ENCODE assay signal across 12 mouse cellular contexts in genomic region chr1:84359611-84360500, GRCm38 (mm10). TPM values are rescaled to one million over a fixed set of nuclear protein-coding genes. Genes with fewer than 3 reads are reported as not detected.
A peak's percentile ranks its signal among the peaks of the same experiment; 100 is the strongest.
DNase-seq lines count a peak whose midpoint lies in the region.
"Had no signal": no experiment of that assay in that cellular context is flagged by ENCODE, and none has a peak within 500 bp of the region (broad histone marks: within the 10 kb centered on the region; RNA-seq: fewer than 3 reads in every experiment).

No protein-coding gene starts in this region.

- peak; percentile 98 for DNase-seq in 3T3-L1 (ENCODE audit: low read depth, low spot score)
- peak; percentile 90 for DNase-seq in adipocyte (ENCODE audit: low spot score)
- DNase-seq in cerebellum, postnatal 10 days: peak; percentile 17 to 30
- peak; percentile 22 to 25 for DNase-seq in heart, postnatal 10 days
- no peak for DNase-seq in frontal cortex, adult 2 months (ENCODE audit: extremely low spot score in 1 of 2, low spot score in 1 of 2)
- no peak for DNase-seq in T-cell, adult 2 months (ENCODE audit: low spot score)
- DNase-seq in layer of hippocampus, postnatal 10 days (ENCODE audit: low spot score in 2 of 2): no peak
- no peak for DNase-seq in frontal cortex, postnatal 25 days (ENCODE audit: low spot score in 2 of 2)
- DNase-seq: kidney, adult 8-10 months; midbrain, embryonic 14.5 days; right cerebral cortex, adult 18-20 months; thymus, postnatal 14 days had no signal

- intact Hi-C loops in heart, postnatal 10 days (cut with DNase I): no loop called here

RNA-seq across cellular contexts. Expression of gene Pid1, which starts 4.1 kb away (rescaled TPM):
- 10 to 100 TPM; 14.2 to 15.5 TPM for total RNA-seq in heart, postnatal 10 days (2021)
- polyA plus RNA-seq in frontal cortex, adult 2 months (2012; rRNA removed): 42.4 and 46.2 TPM in 2 replicates
- 10 to 100 TPM; 37.8 to 45.1 TPM for total RNA-seq in layer of hippocampus, postnatal 10 days (2021)

Comparison
In these comparisons a context has a peak if more than half of its experiments do, and no peak if none do; other contexts are left out.
1. DNase-seq: peak in 3T3-L1 (single experiment), adipocyte (single experiment), cerebellum, postnatal 10 days (2 of 2) and heart, postnatal 10 days (2 of 2); none in frontal cortex, adult 2 months (0 of 2), T-cell, adult 2 months (single experiment), layer of hippocampus, postnatal 10 days (0 of 2) and frontal cortex, postnatal 25 days (0 of 2).